Mouse (Mus musculus): ENCODE data around the gene Olfr319.

GRCm38 (mm10) chr11:58709086-58709485 is 10.1 kb downstream of the Olfr319 start:
- TF ChIP-seq CTCF (IDR thresholded peaks at IDR 0.05; ENCODE audit: low read depth) = no peak
- no peak for TF ChIP-seq EP300 (IDR thresholded peaks at IDR 0.05; ENCODE audit: low read depth)

Measured in heart, postnatal 0 days (tissue).